Mouse (Mus musculus) embryonic facial prominence, embryonic 14.5 days (tissue): ENCODE data around the gene Ccdc141. TPM values are rescaled to one million over a fixed set of nuclear protein-coding genes. Genes with fewer than 3 reads are reported as not detected.

Source experiments
- ATAC-seq: fragments of 200-750 bp; cut with Nextera tagmentation; 2 replicates; pipeline ENCODE4 v1.8.0; 2017; ENCODE audit warnings: low read depth, moderate number of reproducible peaks, moderate TSS enrichment
- DNase-seq: peaks from one replicate; pipeline ENCODE4 v3.0.0-alpha.2; 2015; ENCODE audit warnings: low spot score
- H3K27ac ChIP-seq: fragments of 300-500 bp; sonication (generic); replicated peaks from 2 replicates; pipeline ENCODE4 v1.5.1; 2014; ENCODE audit warnings: low read depth, mild to moderate bottlenecking, low read length, moderate library complexity
- H3K27me3 ChIP-seq: fragments of 300-500 bp; sonication (generic); replicated peaks from 2 replicates; pipeline ENCODE4 v1.6.1; 2014; ENCODE audit warnings: low read length; ENCODE audit not compliant: control insufficient read depth, insufficient read depth
- H3K36me3 ChIP-seq: fragments of 300-500 bp; sonication (generic); 2 replicates; pipeline ENCODE4 v1.6.1; 2014; ENCODE audit warnings: low read length, mixed read lengths; ENCODE audit not compliant: control insufficient read depth, insufficient read depth
- H3K4me1 ChIP-seq: fragments of 300-500 bp; sonication (generic); 2 replicates; pipeline ENCODE4 v1.6.1; 2014; ENCODE audit warnings: antibody characterized with exemption, low read length; ENCODE audit not compliant: control insufficient read depth, insufficient read depth
- H3K4me2 ChIP-seq: fragments of 300-500 bp; sonication (generic); 2 replicates; pipeline ENCODE4 v1.6.1; 2014; ENCODE audit warnings: low read depth, mild to moderate bottlenecking, low read length, moderate library complexity, mixed read lengths
- H3K4me3 ChIP-seq: fragments of 300-500 bp; sonication (generic); 2 replicates; pipeline ENCODE4 v1.5.1; 2014; ENCODE audit warnings: low read depth, mild to moderate bottlenecking, low read length
- H3K9ac ChIP-seq: fragments of 300-500 bp; sonication (generic); 2 replicates; pipeline ENCODE4 v1.6.1; 2014; ENCODE audit warnings: low read depth, mild to moderate bottlenecking, low read length, moderate library complexity, mixed read lengths
- H3K9me3 ChIP-seq: fragments of 300-500 bp; sonication (generic); 2 replicates; pipeline ENCODE4 v1.6.1; 2016; ENCODE audit warnings: low read length; ENCODE audit not compliant: control insufficient read depth
- WGBS: fragments of 180-500 bp; shearing (Covaris S2); extraction: QIAGEN DNeasy Blood & Tissue Kit; methylation state at CpG from one replicate; pipeline ENCODE4 v1.1.7; 2014; 5-methylcytosine and 5-hydroxymethylcytosine counted together
- polyA plus RNA-seq: library from polyadenylated mRNA; unstranded; fragments of >200 nt; fragmentation: Nextera tagmentation; extraction: Ambion mirVana; gene quantifications from 2 replicates; pipeline ENCODE4 v1.2.1, GENCODE M21; 2014

Ccdc141 gene
- 26.4 and 31.2 TPM in 2 replicates for polyA plus RNA-seq

GRCm38 (mm10) chr2:77170633-77171105, at the start of gene Ccdc141:
Gene Ccdc141 (minus strand): TSS chr2:77170636.
- Histone ChIP-seq H3K27ac (peak within 1 kb of the TSS; percentile 75), H3K4me2 (peak within 1 kb of the TSS; percentile 92), H3K27me3 (0 out of 2 replicates have a peak, but pooled peaks cover 3% of the 10 kb centered on the region), H3K9me3 (no peaks in the 10 kb centered on the region), H3K9ac (peak within 1 kb of the TSS; percentile 61), H3K4me3 (peak within 1 kb of the TSS; percentile 51), H3K4me1 (peaks cover 18% of the 10 kb centered on the region), H3K36me3 (no peaks in the 10 kb centered on the region)
- 17% methylated on average over 3 of the region's 6 CpGs for WGBS
- no peak for ATAC-seq
- DNase-seq, result peak; percentile 46

GRCm38 (mm10) chr2:77212885-77213284, 42.4 kb upstream of the Ccdc141 start:
- no peak for ATAC-seq
- H3K36me3 ChIP-seq, result peaks cover 48% of the 10 kb centered on the region; the same call in 1 of the 2 replicates

GRCm38 (mm10) chr2:77206951-77207350, 36.5 kb upstream of the Ccdc141 start:
- Histone ChIP-seq H3K36me3 (peaks cover 34% of the 10 kb centered on the region), H3K4me3 (no peak overlapping the region), H3K4me2 (no peak overlapping the region), H3K9ac (no peak overlapping the region), H3K9me3 (no peaks in the 10 kb centered on the region), H3K27me3 (no peaks in the 10 kb centered on the region), H3K4me1 (no peaks in the 10 kb centered on the region), H3K27ac (no peak overlapping the region)
- ATAC-seq, result no peak
- DNase-seq, result no peak
- 94% methylated on average over 3 of the region's 3 CpGs for WGBS

More at GRCm38 (mm10) chr2:77212885-77213284, 42.4 kb upstream of the Ccdc141 start:
- H3K4me1 ChIP-seq, result no peaks in the 10 kb centered on the region
- H3K27ac ChIP-seq, result no peak overlapping the region
- no peaks in the 10 kb centered on the region for H3K9me3 ChIP-seq
- no peak for DNase-seq
- H3K4me3 ChIP-seq, result no peak overlapping the region
- no peaks in the 10 kb centered on the region for H3K27me3 ChIP-seq
- no peak overlapping the region for H3K4me2 ChIP-seq
- 83% methylated on average over 5 of the region's 5 CpGs for WGBS
- H3K9ac ChIP-seq, result no peak overlapping the region

- no peak overlapping the region for H3K4me3 ChIP-seq
- DNase-seq (peak; percentile 28), ATAC-seq (no peak)
- H3K9ac ChIP-seq, result no peak overlapping the region
- H3K9me3 ChIP-seq, result no peaks in the 10 kb centered on the region
- H3K4me2 ChIP-seq, result no peak overlapping the region
- no peaks in the 10 kb centered on the region for H3K27me3 ChIP-seq
- H3K4me1 ChIP-seq, result no peaks in the 10 kb centered on the region
- H3K27ac ChIP-seq, result no peak overlapping the region
- peaks cover 17% of the 10 kb centered on the region for H3K36me3 ChIP-seq
- WGBS, result 59% methylated on average over 2 of the region's 2 CpGs
Measured at GRCm38 (mm10) chr2:77203916-77204315, 33.5 kb upstream of the Ccdc141 start.

- Histone ChIP-seq H3K27me3 (no peaks in the 10 kb centered on the region), H3K4me3 (no peak overlapping the region), H3K4me1 (no peaks in the 10 kb centered on the region), H3K4me2 (no peak overlapping the region), H3K9me3 (no peaks in the 10 kb centered on the region), H3K27ac (no peak overlapping the region), H3K36me3 (peaks cover 25% of the 10 kb centered on the region), H3K9ac (no peak overlapping the region)
- 92% methylated on average over 1 of the region's 1 CpGs for WGBS
- no peak for ATAC-seq
- DNase-seq, result no peak
Measured at GRCm38 (mm10) chr2:77201900-77202299, 31.5 kb upstream of the Ccdc141 start.

GRCm38 (mm10) chr2:77200958-77201614, 30.6 kb upstream of the Ccdc141 start:
- H3K9me3 ChIP-seq, result no peaks in the 10 kb centered on the region
- DNase-seq (no peak), ATAC-seq (no peak)
- H3K4me3 ChIP-seq, result no peak overlapping the region
- 86% methylated on average over 5 of the region's 5 CpGs for WGBS
- H3K4me1 ChIP-seq, result no peaks in the 10 kb centered on the region
- H3K4me2 ChIP-seq, result no peak overlapping the region
- H3K27me3 ChIP-seq, result no peaks in the 10 kb centered on the region
- no peak overlapping the region for H3K27ac ChIP-seq
- no peak overlapping the region for H3K9ac ChIP-seq
- peaks cover 23% of the 10 kb centered on the region for H3K36me3 ChIP-seq

GRCm38 (mm10) chr2:77200379-77200778, 29.9 kb upstream of the Ccdc141 start:
- Histone ChIP-seq H3K27me3 (no peaks in the 10 kb centered on the region), H3K4me1 (no peaks in the 10 kb centered on the region), H3K4me2 (no peak overlapping the region), H3K27ac (no peak overlapping the region), H3K9ac (no peak overlapping the region), H3K4me3 (no peak overlapping the region), H3K9me3 (no peaks in the 10 kb centered on the region), H3K36me3 (peaks cover 18% of the 10 kb centered on the region; the same call in 1 of the 2 replicates)
- DNase-seq (no peak), ATAC-seq (no peak)
- 95% methylated on average over 4 of the region's 4 CpGs for WGBS

- Histone ChIP-seq H3K4me1 (no peaks in the 10 kb centered on the region), H3K4me3 (no peak overlapping the region), H3K4me2 (no peak overlapping the region), H3K9ac (no peak overlapping the region), H3K27me3 (no peaks in the 10 kb centered on the region), H3K9me3 (no peaks in the 10 kb centered on the region), H3K36me3 (peaks cover 37% of the 10 kb centered on the region), H3K27ac (no peak overlapping the region)
- 87% methylated on average over 5 of the region's 5 CpGs for WGBS
- no peak for DNase-seq
- no peak for ATAC-seq
Measured at GRCm38 (mm10) chr2:77198246-77198645, 27.8 kb upstream of the Ccdc141 start.

GRCm38 (mm10) chr2:77196819-77197218, 26.4 kb upstream of the Ccdc141 start:
- H3K27ac ChIP-seq, result no peak overlapping the region
- no peaks in the 10 kb centered on the region for H3K9me3 ChIP-seq
- DNase-seq (no peak), ATAC-seq (no peak)
- H3K4me3 ChIP-seq, result no peak overlapping the region
- peaks cover 42% of the 10 kb centered on the region for H3K36me3 ChIP-seq
- 86% methylated on average over 4 of the region's 4 CpGs for WGBS
- no peak overlapping the region for H3K9ac ChIP-seq
- no peaks in the 10 kb centered on the region for H3K4me1 ChIP-seq
- no peak overlapping the region for H3K4me2 ChIP-seq
- no peaks in the 10 kb centered on the region for H3K27me3 ChIP-seq
